Mouse (Mus musculus): ENCODE data around the gene Zbtb3. TPM values are rescaled to one million over a fixed set of nuclear protein-coding genes. Genes with fewer than 3 reads are reported as not detected.
A peak's percentile ranks its signal among the peaks of the same experiment; 100 is the strongest.

Zbtb3 gene
- total and polyA plus RNA-seq, 2 experiments from 2014 or later: 3.2 to 6.0 TPM

DNA sequence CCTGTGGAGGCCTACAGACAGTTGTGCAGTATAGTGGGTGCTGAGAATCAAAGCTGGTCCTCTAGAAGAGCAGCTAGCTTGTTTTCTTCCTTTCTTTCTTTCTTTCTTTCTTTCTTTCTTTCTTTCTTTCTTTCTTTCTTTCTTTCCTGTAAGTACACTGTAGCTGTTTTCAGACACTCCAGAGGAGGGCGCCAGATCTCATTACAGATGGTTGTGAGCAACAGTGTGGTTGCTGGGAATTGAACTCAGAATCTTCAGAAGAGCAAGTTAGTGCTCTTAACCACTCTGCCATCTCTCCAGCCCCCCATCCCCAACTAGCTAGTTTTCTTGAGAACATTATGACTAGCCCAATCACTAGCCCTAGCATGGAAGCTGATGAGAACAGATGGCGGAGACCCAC lies 41.6 kb upstream of the Zbtb3 start:
- 90% methylated on average over 2 of the region's 2 CpGs for WGBS
- Histone ChIP-seq H3K27ac (ENCODE audit: low read depth, low read length) (no peak overlapping the region), H3K36me3 (ENCODE audit: insufficient read depth, low read length) (peaks cover 29% of the 10 kb centered on the region), H3K4me1 (ENCODE audit: insufficient read depth, low read length) (peaks cover 13% of the 10 kb centered on the region; the same call in 1 of the 2 replicates), H3K4me2 (ENCODE audit: low read depth, low read length, poor library complexity, severe bottlenecking) (no peak overlapping the region), H3K4me3 (ENCODE audit: low read depth, low read length) (no peak overlapping the region), H3K27me3 (ENCODE audit: insufficient read depth, low read length) (no peaks in the 10 kb centered on the region), H3K9ac (replicated peaks; ENCODE audit: low read length, poor library complexity, severe bottlenecking) (no peak overlapping the region), H3K9me3 (ENCODE audit: low read length) (peaks cover 6% of the 10 kb centered on the region; the same call in 1 of the 2 replicates)
- no peak for DNase-seq (ENCODE audit: low spot score)
- no peak for ATAC-seq (ENCODE audit: low FRiP score)
- TF ChIP-seq CTCF (IDR thresholded peaks at IDR 0.05): no peak

- Histone ChIP-seq H3K36me3 (ENCODE audit: insufficient read depth, low read length) (peaks cover 53% of the 10 kb centered on the region), H3K4me1 (ENCODE audit: insufficient read depth, low read length) (peaks cover 4% of the 10 kb centered on the region; the same call in 1 of the 2 replicates), H3K4me3 (ENCODE audit: low read depth, low read length) (no peak overlapping the region), H3K4me2 (ENCODE audit: low read depth, low read length, poor library complexity, severe bottlenecking) (no peak overlapping the region), H3K27me3 (ENCODE audit: insufficient read depth, low read length) (no peaks in the 10 kb centered on the region), H3K27ac (ENCODE audit: low read depth, low read length) (no peak overlapping the region), H3K9ac (replicated peaks; ENCODE audit: low read length, poor library complexity, severe bottlenecking) (no peak overlapping the region), H3K9me3 (ENCODE audit: low read length) (peaks cover 6% of the 10 kb centered on the region; the same call in 1 of the 2 replicates)
- TF ChIP-seq CTCF (IDR thresholded peaks at IDR 0.05): no peak
- ATAC-seq (ENCODE audit: low FRiP score) (no peak), DNase-seq (ENCODE audit: low spot score) (no peak)
- WGBS: 94% methylated on average over 4 of the region's 4 CpGs
Measured at GRCm38 (mm10) chr19:8763276-8763675, 39.1 kb upstream of the Zbtb3 start.

- ATAC-seq (ENCODE audit: low FRiP score) (no peak), DNase-seq (ENCODE audit: low spot score) (no peak)
- no peak overlapping the region for H3K4me3 ChIP-seq (ENCODE audit: low read depth, low read length)
- H3K9ac ChIP-seq (replicated peaks; ENCODE audit: low read length, poor library complexity, severe bottlenecking): no peak overlapping the region
- no peak overlapping the region for H3K27ac ChIP-seq (ENCODE audit: low read depth, low read length)
- 97% methylated on average over 9 of the region's 9 CpGs for WGBS
- H3K4me1 ChIP-seq (ENCODE audit: insufficient read depth, low read length): no peaks in the 10 kb centered on the region
- H3K36me3 ChIP-seq (ENCODE audit: insufficient read depth, low read length): peaks cover 63% of the 10 kb centered on the region
- H3K9me3 ChIP-seq (ENCODE audit: low read length): peaks cover 6% of the 10 kb centered on the region; the same call in 1 of the 2 replicates
- no peaks in the 10 kb centered on the region for H3K27me3 ChIP-seq (ENCODE audit: insufficient read depth, low read length)
- no peak for TF ChIP-seq CTCF (IDR thresholded peaks at IDR 0.05)
- no peak overlapping the region for H3K4me2 ChIP-seq (ENCODE audit: low read depth, low read length, poor library complexity, severe bottlenecking)
Measured at GRCm38 (mm10) chr19:8765562-8765961, 36.8 kb upstream of the Zbtb3 start.

- ATAC-seq (ENCODE audit: low FRiP score): peak; percentile 48
- H3K4me2 ChIP-seq (ENCODE audit: low read depth, low read length, poor library complexity, severe bottlenecking): peak within 1 kb of the TSS; percentile 69
- H3K9ac ChIP-seq (replicated peaks; ENCODE audit: low read length, poor library complexity, severe bottlenecking): peak within 1 kb of the TSS; percentile 83
- DNase-seq (ENCODE audit: low spot score): peak; percentile 88
- no peaks in the 10 kb centered on the region; the same call in 1 of the 2 replicates for H3K9me3 ChIP-seq (ENCODE audit: low read length)
- peak within 1 kb of the TSS; percentile 89 for H3K27ac ChIP-seq (ENCODE audit: low read depth, low read length)
- peak within 1 kb of the TSS; percentile 62 for H3K4me3 ChIP-seq (ENCODE audit: low read depth, low read length)
- H3K4me1 ChIP-seq (ENCODE audit: insufficient read depth, low read length): no peaks in the 10 kb centered on the region
- WGBS: 17% methylated on average over 29 of the region's 29 CpGs
- peak; percentile 52 for TF ChIP-seq CTCF (IDR thresholded peaks at IDR 0.05)
- H3K36me3 ChIP-seq (ENCODE audit: insufficient read depth, low read length): peaks cover 34% of the 10 kb centered on the region
- no peaks in the 10 kb centered on the region for H3K27me3 ChIP-seq (ENCODE audit: insufficient read depth, low read length)
Measured at GRCm38 (mm10) chr19:8770567-8771270, 31.6 kb upstream of the Zbtb3 start, which contains the start of gene Tmem223. Tmem223 (plus strand) TSS chr19:8770996.

GRCm38 (mm10) chr19:8772996-8773395 lies 29.4 kb upstream of the Zbtb3 start:
- WGBS: 89% methylated on average over 5 of the region's 5 CpGs
- ATAC-seq (ENCODE audit: low FRiP score) (no peak), DNase-seq (ENCODE audit: low spot score) (no peak)
- TF ChIP-seq CTCF (IDR thresholded peaks at IDR 0.05): no peak
- Histone ChIP-seq H3K9ac (replicated peaks; ENCODE audit: low read length, poor library complexity, severe bottlenecking) (no peak overlapping the region), H3K27me3 (ENCODE audit: insufficient read depth, low read length) (no peaks in the 10 kb centered on the region), H3K36me3 (ENCODE audit: insufficient read depth, low read length) (peaks cover 13% of the 10 kb centered on the region; the same call in 1 of the 2 replicates), H3K9me3 (ENCODE audit: low read length) (no peaks in the 10 kb centered on the region), H3K27ac (ENCODE audit: low read depth, low read length) (no peak overlapping the region), H3K4me2 (ENCODE audit: low read depth, low read length, poor library complexity, severe bottlenecking) (peak overlapping the region; percentile 97; the same call in 1 of the 2 replicates), H3K4me1 (ENCODE audit: insufficient read depth, low read length) (no peaks in the 10 kb centered on the region), H3K4me3 (ENCODE audit: low read depth, low read length) (no peak overlapping the region)

- Histone ChIP-seq H3K27me3 (ENCODE audit: insufficient read depth, low read length) (no peaks in the 10 kb centered on the region), H3K4me2 (ENCODE audit: low read depth, low read length, poor library complexity, severe bottlenecking) (peak overlapping the region; percentile 97), H3K4me1 (ENCODE audit: insufficient read depth, low read length) (no peaks in the 10 kb centered on the region), H3K9me3 (ENCODE audit: low read length) (no peaks in the 10 kb centered on the region), H3K36me3 (ENCODE audit: insufficient read depth, low read length) (peaks cover 9% of the 10 kb centered on the region; the same call in 1 of the 2 replicates), H3K27ac (ENCODE audit: low read depth, low read length) (no peak overlapping the region), H3K9ac (replicated peaks; ENCODE audit: low read length, poor library complexity, severe bottlenecking) (peak overlapping the region; percentile 79; the same call in 1 of the 2 replicates), H3K4me3 (ENCODE audit: low read depth, low read length) (peak overlapping the region; percentile 56)
- DNase-seq (ENCODE audit: low spot score) (no peak), ATAC-seq (ENCODE audit: low FRiP score) (no peak)
- no peak for TF ChIP-seq CTCF (IDR thresholded peaks at IDR 0.05)
- WGBS: 57% methylated on average over 6 of the region's 6 CpGs
Measured at GRCm38 (mm10) chr19:8773409-8773808, 28.9 kb upstream of the Zbtb3 start.

All from midbrain, postnatal 0 days (tissue).